Mouse (Mus musculus): Measurements from ENCODE around the gene Ntm.
A peak's percentile ranks its signal among the peaks of the same experiment; 100 is the strongest.

Gene Ntm

DNA sequence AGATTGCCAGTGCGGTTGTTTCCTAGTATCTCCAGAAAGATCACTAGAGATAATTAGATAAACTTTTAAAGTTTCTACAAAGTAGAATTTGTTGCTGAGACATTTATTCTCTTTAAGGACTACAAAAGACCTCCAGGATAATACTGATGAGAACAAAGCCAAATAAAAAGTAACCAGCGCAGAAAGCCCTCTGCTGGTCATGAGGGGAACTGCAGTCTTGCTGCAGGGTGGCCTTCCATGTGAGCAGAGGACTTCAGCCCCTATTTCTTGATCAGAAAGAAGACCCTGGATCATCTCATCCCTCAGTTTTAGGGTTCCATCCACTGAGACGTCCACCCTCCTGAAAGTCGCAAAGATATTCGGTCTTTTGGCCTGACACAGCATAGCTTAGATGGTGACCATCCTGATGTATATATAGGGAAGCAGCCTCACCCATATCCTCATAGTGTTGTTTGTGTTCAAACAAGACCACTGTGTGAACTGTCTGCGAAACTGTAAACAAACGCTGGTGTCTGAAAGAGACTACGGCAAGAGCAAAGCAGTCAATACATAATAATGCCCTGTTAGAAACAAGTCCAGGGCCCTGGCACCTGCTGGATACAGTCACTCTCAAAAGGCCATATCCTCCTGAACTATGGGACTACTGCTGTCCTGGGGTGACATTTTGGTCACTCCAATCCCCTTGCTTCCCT lies 553.6 kb downstream of the Ntm start:
- peak in 1 of 2 experiments; percentile 25 for DNase-seq (ENCODE audit: low spot score in 2 of 2)

DNA sequence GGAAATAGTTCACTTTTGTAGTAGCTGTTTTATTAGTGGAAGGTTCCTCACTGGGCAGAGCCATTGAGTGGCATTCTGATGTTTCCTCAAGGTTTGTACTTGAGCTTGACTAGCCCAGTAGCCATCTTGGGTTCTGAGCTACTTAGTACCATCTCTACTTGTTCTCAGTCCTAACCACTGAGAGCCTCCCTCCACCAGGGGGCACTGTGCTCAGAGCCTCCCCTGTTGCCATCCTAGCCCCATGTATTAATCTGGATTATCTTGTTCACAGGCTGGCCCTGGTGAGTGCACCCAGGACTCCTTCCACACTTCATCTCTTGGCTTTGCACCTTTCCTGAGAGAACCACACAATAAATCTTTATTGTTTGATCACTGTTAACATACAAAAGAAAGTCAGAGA lies 555.0 kb downstream of the Ntm start:
- no peak for DNase-seq (ENCODE audit: low spot score in 2 of 2)

GRCm38 (mm10) chr9:29406973-29407372 lies 556.0 kb downstream of the Ntm start:
- DNase-seq (ENCODE audit: low spot score in 2 of 2): no peak

DNA sequence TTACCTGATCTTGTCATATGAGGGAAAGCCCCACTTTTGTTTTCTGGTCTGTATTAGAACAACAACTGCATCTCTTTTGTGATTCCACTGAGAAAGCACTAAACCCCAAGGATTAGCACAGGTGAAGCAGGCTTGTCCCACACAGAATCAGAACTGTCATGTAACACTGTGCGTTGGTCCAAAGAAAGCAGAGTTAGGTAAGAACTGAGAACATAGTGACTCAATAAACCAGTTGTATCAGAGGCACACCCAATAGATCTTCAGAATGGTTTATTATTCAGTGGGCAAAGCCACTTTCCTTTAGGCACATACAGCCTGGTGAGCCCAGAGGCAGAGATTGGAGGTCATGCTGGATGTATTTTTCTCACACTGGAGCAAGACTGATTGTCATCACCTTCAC lies 556.9 kb downstream of the Ntm start:
- no peak for DNase-seq (ENCODE audit: low spot score in 2 of 2)

DNA sequence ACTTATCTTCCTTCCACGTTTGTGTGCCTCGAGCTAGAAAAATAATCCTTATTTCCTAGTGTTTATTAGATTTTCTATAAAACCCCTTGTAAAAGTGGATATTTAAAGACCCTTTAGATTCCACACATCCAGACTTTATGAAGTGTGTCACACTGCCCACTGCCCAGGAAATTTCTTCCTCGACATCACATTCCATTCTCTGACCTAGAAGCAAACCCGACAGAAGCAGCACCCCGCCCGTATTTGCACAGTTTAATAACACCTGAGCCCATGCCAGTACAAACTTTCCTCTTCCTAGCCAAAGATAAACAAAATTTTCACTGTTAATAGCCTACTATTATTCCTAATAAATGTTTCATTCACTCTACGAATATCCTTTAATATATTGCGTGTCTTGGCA lies 562.8 kb downstream of the Ntm start:
- no peak for DNase-seq (ENCODE audit: low spot score in 2 of 2)

DNA sequence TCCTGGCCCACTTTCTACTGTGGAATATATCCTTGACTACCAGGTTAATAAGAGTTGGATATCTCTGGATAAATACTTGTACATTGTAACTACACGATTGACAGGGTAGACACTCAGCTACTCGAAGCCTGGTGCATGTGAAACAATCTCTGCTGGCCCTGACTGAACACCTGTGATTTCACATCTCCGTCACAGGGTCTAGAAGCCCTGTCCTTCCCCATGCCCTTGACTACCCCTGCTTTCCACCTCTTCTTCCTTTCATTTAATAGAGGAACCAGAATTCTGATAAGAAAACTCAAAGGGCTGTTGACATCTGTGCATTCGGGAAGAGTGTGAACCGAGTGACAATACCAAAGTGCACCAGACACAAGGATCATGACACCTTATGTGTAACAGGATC lies 566.8 kb downstream of the Ntm start:
- DNase-seq (ENCODE audit: low spot score in 2 of 2): no peak

GRCm38 (mm10) chr9:29393136-29393535 lies 569.8 kb downstream of the Ntm start:
- no peak for DNase-seq (ENCODE audit: low spot score in 2 of 2)

DNA sequence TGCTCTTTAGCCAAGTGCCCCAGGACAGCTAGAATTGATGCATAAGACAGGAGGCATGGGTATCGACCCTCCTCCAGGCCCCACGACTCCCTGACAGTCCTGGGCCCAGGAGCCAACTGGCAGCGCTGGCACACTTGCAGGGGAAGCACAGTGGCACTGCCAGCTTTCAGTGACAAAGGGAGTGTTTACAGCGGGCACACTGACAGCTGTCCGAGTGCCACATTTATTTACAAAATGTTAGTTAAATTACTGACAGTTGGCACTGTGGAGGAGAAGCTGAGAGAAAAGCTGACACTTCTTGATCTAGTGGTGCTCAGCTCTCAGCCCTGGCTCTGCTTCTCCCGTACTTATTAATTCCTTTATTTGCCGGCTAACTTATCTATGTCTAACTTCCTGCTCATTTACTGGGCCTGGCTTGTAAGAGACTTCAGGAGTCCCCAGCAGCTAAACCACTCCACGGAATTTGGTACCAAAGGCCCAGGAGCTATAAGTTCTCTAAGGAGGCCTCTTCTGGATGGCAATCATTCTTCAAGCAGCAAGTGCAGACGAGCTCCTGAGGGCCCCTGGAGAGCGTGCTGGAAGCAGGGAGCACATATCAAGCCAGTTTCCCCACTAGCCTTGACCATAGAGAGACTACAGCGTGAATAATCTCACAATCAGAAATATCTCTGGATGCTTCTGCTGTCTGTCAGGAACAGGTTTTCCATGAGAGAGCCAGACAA lies 572.0 kb downstream of the Ntm start:
- DNase-seq (ENCODE audit: low spot score in 2 of 2): no peak

- DNase-seq (ENCODE audit: low spot score in 2 of 2): peak in 1 of 2 experiments; percentile 50
Observed at GRCm38 (mm10) chr9:29389224-29389623, 573.7 kb downstream of the Ntm start.

- no peak for DNase-seq (ENCODE audit: low spot score in 2 of 2)
Observed at GRCm38 (mm10) chr9:29387136-29387535, 575.8 kb downstream of the Ntm start.

DNA sequence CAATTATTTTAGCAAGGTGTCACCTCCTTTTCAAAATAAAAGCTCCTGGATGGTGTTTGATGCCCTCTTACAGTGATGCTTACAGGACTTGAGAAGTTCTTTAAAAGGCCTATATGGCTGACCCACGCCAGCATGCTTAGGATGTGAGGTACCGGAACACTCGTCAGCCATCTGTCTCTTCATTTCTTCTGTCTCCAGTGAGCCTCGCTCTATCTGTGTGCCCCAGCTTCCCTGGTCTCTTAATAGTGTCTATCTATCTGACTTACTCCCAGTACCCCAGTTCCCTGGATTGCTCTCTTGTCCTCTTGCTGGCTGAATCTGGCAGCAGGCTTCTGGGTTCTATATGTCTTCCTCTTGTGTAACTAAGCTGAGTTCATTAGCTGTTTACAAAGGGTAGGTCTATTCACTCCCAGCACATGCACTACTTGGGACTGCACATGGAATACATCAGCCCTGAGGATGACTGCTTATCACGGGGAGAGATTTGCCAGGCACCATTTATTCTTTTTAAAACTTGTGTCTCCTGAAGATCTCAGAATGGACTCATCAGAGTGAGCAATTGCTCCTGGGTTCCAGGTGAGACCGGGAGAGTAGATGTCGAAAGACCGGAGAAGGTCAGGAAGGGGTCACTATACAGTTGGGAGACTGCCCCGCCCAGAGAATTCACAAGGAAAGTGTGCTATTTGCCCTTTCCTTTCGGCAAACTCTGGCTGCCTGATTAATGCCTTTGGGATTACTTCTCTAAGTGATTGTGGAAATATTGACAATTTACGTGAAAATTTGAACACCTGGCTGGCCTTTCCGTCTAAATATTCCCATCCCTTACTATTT lies 585.6 kb downstream of the Ntm start:
- DNase-seq (ENCODE audit: low spot score in 2 of 2): no peak

DNA sequence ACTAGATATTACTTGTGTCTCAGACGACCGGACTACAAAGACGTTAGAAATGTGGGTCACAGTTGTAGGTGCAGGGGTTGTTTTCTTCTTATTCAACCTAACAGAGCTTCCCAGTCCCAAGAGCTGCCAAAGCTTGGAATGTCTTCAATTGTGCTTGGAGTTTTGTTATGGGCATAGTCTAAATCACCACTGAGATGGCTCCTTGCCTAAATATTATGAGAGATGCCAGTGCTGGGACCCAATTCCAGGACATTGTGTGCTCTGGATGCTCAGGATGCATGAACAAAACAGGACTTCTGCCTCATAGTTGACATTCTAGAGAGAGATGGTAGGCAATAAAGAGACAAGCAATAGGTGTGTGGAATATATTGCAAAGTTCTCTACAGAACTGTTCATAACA lies 591.6 kb downstream of the Ntm start:
- DNase-seq (ENCODE audit: low spot score in 2 of 2): no peak

- no peak for DNase-seq (ENCODE audit: low spot score in 2 of 2)
Observed at GRCm38 (mm10) chr9:29369621-29370020, 593.3 kb downstream of the Ntm start.

DNA sequence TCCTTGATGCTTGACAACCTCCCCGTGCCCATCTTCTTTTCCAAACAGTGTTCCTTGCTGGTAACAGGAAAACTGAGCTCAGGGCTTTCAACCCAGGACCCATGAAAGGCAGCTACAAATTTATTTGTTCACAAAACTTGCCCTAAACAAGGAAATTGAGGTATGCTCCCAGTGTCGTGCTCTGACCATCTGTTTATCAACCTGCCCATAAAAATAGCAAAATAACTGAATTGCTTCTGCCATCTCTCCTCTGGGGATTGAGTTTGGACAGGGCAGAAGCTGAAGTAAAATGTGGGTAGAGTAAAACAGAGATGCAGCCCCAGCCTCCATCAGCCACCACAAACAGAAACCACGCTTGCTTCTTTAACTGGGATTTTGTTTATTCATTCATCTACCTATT lies 594.6 kb downstream of the Ntm start:
- DNase-seq (ENCODE audit: low spot score in 2 of 2): no peak

GRCm38 (mm10) chr9:29357796-29358195 lies 605.1 kb downstream of the Ntm start:
- no peak for DNase-seq (ENCODE audit: low spot score in 2 of 2)

GRCm38 (mm10) chr9:29342303-29342702 lies 620.6 kb downstream of the Ntm start:
- no peak for DNase-seq (ENCODE audit: low spot score in 2 of 2)

DNA sequence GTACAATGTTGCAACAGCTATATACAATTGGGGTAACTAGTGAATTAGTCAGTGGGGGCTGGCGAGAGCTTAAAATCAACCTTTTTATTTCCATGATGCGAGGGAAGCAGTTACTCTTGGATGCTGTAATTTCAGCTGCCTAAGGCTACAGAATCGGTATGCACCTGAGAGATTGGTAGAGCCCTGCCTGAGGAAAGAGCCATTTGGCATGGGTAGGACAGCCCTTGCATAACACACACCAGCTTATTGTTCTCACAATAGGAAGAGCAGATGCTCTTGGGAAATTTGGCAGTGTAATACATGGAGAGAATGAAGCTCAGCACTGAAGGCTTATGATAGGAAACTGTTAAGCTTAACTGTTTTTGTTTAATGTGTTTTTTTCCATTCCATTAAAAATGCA lies 621.6 kb downstream of the Ntm start:
- no peak for DNase-seq (ENCODE audit: low spot score in 2 of 2)

DNA sequence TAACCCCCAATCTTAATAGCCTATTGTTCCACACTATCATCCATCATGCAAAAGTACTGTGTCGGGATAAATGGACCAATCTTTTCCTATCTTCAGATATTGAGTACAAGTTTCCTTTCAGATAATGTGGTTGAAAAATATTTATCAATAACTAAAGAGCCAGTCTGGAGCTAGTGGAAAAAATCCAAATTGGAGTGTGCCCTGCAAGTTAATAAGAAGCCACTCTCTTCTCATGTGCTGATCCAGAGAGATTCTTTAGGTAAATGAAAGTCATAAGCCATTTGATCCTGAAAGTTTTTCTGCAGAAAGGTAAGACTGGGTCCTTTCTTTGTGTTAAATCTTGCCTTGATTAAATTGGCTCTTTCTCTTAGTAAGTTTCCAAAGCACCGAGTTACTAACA lies 627.3 kb downstream of the Ntm start:
- DNase-seq (ENCODE audit: low spot score in 2 of 2): no peak

- DNase-seq (ENCODE audit: low spot score in 2 of 2): no peak
Observed at GRCm38 (mm10) chr9:29332296-29333090, 630.4 kb downstream of the Ntm start.

DNA sequence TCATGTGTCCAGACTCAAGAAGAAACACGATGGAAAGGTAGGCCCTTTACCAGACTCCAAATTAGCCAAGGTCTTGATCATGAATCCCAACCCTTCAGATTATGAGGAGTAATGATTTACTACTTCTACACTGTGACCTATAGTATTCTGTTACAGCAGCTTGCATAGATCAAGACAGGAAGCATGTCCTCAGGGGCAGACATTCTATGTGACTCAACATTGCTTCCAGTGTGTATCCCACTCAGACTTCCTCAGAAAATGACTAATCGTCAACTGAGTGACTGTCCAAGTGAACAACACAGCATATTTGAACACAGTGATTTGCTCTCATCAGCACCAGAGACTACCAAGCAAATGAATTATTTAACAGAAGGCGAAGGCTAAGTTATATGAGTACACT lies 632.5 kb downstream of the Ntm start:
- no peak for DNase-seq (ENCODE audit: low spot score in 2 of 2)

DNA sequence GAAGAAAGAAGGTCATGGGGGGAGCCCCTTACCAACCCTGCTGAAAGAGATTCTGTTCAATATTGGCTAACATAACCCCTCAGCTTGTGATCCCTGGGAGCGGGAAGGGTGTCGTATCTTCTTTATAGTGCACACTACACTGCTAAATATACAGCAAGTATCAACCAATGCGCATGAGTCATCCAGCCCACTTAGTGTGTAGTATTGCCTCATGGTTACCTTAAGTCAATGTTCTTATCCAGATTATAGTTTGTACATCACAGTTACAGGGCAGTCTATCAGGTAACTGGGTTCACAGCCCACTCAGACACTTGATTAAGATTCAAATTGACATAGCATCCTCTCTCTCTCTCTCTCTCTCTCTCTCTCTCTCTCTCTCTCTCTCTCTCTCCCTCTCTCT lies 636.7 kb downstream of the Ntm start:
- DNase-seq (ENCODE audit: low spot score in 2 of 2): no peak

- DNase-seq (ENCODE audit: low spot score in 2 of 2): no peak
Observed at GRCm38 (mm10) chr9:29325137-29325536, 637.8 kb downstream of the Ntm start.

Data from right cerebral cortex, postnatal 36 days (tissue).